Mouse (Mus musculus): ENCODE measurements around the gene Kank1. TPM values are rescaled to one million over a fixed set of nuclear protein-coding genes. Genes with fewer than 3 reads are reported as not detected.
"Not testable (repeated sequence)": the region's sequence is repeated elsewhere in the genome, so short reads cannot be mapped to it uniquely, and the experiment has no call there.

Gene Kank1
- polyA plus RNA-seq, 1 experiment from 2014 or later, result 23.5 TPM

DNA sequence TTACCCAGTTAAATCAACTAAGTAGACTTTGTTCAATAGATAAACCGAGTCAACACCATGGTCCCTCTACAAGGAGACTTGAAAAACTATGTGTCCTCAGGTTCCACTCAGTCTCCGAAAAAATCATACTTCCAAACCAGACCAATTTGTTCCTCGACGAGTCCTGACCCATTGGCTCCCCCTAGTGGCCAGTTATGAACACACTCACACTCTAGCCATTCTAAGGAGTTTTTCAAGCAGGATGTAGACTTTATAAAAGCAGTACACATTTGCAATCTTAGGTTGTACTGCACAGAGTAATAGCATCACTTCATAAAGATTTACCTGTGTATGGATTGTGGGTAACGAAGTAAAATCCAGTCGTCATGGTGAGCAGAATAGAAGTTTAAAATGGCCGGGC lies 208.3 kb downstream of the Kank1 start:
- Histone ChIP-seq H3K27me3 (replicated peaks; ENCODE audit: low read depth, poor library complexity, severe bottlenecking) (no peaks in the 10 kb centered on the region), H3K4me1 (no peaks in the 10 kb centered on the region), H3K27ac (replicated peaks) (no peak overlapping the region), H3K36me3 (replicated peaks) (no peaks in the 10 kb centered on the region), H3K4me3 (no peak overlapping the region), H3K9me3 (no peaks in the 10 kb centered on the region)
- DNase-seq (ENCODE audit: low spot score), result peak; percentile 74
- 25% methylated on average over 7 of the region's 7 CpGs for WGBS

DNA sequence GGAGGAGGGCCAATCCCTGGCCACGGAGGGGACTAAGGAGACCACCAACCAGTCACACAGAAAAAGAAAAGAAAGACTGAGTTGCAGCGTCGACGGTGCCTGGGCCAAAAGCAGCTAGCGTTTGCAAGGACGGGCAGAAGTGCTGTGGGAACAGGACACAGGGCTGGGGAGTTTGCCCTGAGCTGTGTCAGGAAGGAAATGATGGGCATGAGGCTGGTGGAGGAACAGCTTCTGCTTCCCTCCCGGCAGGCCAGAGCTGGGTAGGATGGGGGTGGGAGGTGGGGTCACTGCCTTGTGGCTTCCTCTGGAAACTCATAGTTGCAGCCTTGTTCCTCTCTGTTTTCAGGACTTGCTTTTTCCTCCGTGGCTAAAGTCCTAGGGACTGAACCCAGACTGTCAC lies 209.1 kb downstream of the Kank1 start:
- no peaks in the 10 kb centered on the region for H3K27me3 ChIP-seq (replicated peaks; ENCODE audit: low read depth, poor library complexity, severe bottlenecking)
- H3K27ac ChIP-seq (replicated peaks), result no peak overlapping the region
- no peaks in the 10 kb centered on the region for H3K4me1 ChIP-seq
- no peaks in the 10 kb centered on the region for H3K9me3 ChIP-seq
- no peak overlapping the region for H3K4me3 ChIP-seq
- 62% methylated on average over 8 of the region's 8 CpGs for whole genome bisulfite sequencing
- no peak for DNase-seq (ENCODE audit: low spot score)
- no peaks in the 10 kb centered on the region for H3K36me3 ChIP-seq (replicated peaks)

DNA sequence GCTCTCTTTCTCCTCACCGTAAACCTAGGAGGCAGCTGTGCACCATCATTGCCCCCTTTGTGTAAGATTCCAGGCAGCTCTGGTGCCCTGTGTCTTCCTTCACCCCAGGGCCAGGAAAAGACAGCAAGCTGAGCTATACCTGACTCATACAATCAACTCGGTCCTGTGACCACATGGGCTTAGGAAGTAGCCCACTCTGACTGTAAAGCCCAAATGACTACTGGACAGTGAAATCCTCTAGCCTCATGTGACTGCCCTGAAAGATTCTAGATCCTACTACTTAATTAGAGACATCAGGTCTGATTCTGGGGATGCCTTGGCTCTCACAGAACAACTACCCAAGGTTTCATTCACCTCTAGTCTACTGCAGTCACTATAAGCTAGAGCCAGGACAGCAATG lies 209.9 kb downstream of the Kank1 start:
- 74% methylated on average over 2 of the region's 2 CpGs for WGBS
- Histone ChIP-seq H3K4me3 (no peak overlapping the region), H3K4me1 (no peaks in the 10 kb centered on the region), H3K27ac (replicated peaks) (no peak overlapping the region), H3K36me3 (replicated peaks) (no peaks in the 10 kb centered on the region), H3K9me3 (no peaks in the 10 kb centered on the region), H3K27me3 (replicated peaks; ENCODE audit: low read depth, poor library complexity, severe bottlenecking) (no peaks in the 10 kb centered on the region)
- no peak for DNase-seq (ENCODE audit: low spot score)

DNA sequence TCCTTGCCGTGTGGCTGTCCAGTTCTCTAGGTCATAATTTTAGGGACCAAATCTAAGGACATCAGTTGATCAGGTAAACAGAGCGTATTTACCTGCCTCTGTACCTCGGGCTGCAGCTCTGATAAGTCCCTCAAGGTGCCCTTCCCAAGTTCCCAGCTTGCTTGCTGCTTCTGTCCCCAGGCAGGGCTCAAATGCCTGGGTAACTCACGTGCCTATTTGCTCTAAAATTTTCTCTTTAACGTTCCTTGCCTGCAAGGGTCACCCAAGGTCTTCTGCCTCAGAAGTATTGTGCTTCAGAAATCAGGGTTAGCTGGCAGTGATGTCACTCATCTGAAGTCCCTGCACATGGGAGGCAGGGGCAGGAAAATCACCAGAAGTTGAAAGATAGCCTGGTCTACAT lies 210.6 kb downstream of the Kank1 start:
- DNase-seq (ENCODE audit: low spot score), result no peak
- H3K27ac ChIP-seq (replicated peaks), result no peak overlapping the region
- H3K36me3 ChIP-seq (replicated peaks), result no peaks in the 10 kb centered on the region
- no peak overlapping the region for H3K4me3 ChIP-seq
- H3K9me3 ChIP-seq, result no peaks in the 10 kb centered on the region
- 55% methylated on average over 5 of the region's 5 CpGs for WGBS
- no peaks in the 10 kb centered on the region for H3K4me1 ChIP-seq
- H3K27me3 ChIP-seq (replicated peaks; ENCODE audit: low read depth, poor library complexity, severe bottlenecking), result no peaks in the 10 kb centered on the region

DNA sequence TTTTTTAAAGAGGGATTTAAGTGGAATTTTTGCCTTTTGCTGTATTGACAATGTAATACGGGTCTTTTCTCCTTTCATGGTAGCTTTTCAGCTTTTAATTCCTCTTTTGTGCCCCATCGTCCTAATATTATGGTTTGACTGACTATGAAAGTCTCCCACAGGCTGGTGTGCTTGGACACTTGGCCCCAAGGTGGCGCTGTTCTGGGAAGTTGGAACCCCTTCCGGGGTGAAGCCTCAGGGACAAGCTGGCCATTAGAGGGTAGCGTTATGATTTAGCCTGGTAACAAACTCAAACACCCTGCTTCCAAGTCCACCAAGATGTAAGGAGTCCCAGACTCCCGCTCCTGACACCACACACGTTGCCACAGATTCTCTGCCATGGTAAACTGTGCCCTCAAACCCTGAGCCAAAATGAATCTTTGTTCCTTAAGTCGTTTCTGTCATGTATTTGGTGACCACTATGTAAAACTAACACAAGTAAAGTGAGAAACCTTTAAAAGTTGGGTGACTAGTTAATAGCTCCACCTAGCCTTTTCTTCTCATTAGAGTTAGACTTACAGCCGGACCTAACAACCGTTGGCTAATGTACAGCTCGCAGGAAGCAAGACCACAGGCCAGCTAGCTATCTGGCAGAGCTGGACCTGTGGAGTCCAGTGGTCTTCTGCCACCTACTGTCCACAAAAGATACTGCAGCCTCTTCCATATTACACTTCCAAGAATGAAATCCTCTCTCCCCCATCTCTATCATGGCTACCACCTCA lies 214.3 kb downstream of the Kank1 start:
- DNase-seq (ENCODE audit: low spot score), result peak; percentile 62
- WGBS, result 51% methylated on average over 11 of the region's 11 CpGs
- H3K4me1 ChIP-seq, result no peaks in the 10 kb centered on the region
- no peaks in the 10 kb centered on the region for H3K27me3 ChIP-seq (replicated peaks; ENCODE audit: low read depth, poor library complexity, severe bottlenecking)
- H3K4me3 ChIP-seq, result no peak overlapping the region
- no peaks in the 10 kb centered on the region for H3K36me3 ChIP-seq (replicated peaks)
- H3K27ac ChIP-seq (replicated peaks), result no peak overlapping the region
- no peaks in the 10 kb centered on the region for H3K9me3 ChIP-seq

DNA sequence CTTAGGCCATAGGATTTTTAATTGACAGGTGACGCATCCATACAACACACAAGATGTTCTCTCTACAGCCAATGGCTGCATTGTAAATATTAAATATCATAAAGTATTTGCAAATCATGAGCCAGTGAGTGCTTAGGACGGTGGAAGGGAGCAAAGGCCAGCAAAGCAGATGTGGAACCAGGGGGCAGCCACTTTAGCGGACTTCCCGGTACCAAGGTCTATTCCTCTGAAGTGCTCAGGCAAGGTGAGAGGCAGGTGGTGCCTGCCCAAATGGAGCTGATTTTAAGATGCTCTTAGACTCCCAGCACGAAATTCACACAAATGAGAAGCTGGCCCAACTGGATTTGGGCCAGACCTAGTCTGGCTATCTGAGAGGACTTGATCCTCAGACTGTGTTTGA lies 216.4 kb downstream of the Kank1 start:
- WGBS, result 82% methylated on average over 5 of the region's 5 CpGs

DNA sequence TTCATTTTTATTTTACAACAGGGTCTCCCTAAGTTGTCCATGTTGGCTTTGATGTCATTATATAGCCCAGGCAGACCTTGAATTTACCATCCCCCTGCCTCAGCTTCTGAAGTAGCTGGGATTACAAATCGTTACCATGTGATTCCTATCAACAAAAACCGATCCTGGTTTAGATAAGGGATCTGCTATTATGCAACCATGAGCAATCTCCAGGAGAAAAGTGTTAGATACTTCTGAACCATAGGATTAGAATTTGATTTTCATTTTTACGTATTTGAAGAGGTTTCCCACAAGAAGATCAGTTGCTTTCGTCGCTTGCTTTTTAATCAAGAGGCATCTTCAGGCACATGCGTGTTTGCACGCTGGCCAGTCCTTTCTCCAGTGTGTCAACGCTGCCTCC lies 224.0 kb downstream of the Kank1 start:
- Histone ChIP-seq H3K9me3 (0 out of 2 replicates have a peak, but pooled peaks cover 6% of the 10 kb centered on the region), H3K36me3 (replicated peaks) (no peaks in the 10 kb centered on the region), H3K4me1 (no peaks in the 10 kb centered on the region), H3K27ac (replicated peaks) (no peak overlapping the region), H3K4me3 (no peak overlapping the region), H3K27me3 (replicated peaks; ENCODE audit: low read depth, poor library complexity, severe bottlenecking) (no peaks in the 10 kb centered on the region)
- no peak for DNase-seq (ENCODE audit: low spot score)
- WGBS, result 93% methylated on average over 8 of the region's 8 CpGs

More for the DNA sequence above, 216.4 kb downstream of the Kank1 start:
- no peaks in the 10 kb centered on the region for H3K4me1 ChIP-seq
- H3K27me3 ChIP-seq (replicated peaks; ENCODE audit: low read depth, poor library complexity, severe bottlenecking), result no peaks in the 10 kb centered on the region
- no peaks in the 10 kb centered on the region for H3K36me3 ChIP-seq (replicated peaks)
- H3K9me3 ChIP-seq, result 0 out of 2 replicates have a peak, but pooled peaks cover 4% of the 10 kb centered on the region
- H3K4me3 ChIP-seq, result no peak overlapping the region
- no peak for DNase-seq (ENCODE audit: low spot score)
- no peak overlapping the region for H3K27ac ChIP-seq (replicated peaks)

DNA sequence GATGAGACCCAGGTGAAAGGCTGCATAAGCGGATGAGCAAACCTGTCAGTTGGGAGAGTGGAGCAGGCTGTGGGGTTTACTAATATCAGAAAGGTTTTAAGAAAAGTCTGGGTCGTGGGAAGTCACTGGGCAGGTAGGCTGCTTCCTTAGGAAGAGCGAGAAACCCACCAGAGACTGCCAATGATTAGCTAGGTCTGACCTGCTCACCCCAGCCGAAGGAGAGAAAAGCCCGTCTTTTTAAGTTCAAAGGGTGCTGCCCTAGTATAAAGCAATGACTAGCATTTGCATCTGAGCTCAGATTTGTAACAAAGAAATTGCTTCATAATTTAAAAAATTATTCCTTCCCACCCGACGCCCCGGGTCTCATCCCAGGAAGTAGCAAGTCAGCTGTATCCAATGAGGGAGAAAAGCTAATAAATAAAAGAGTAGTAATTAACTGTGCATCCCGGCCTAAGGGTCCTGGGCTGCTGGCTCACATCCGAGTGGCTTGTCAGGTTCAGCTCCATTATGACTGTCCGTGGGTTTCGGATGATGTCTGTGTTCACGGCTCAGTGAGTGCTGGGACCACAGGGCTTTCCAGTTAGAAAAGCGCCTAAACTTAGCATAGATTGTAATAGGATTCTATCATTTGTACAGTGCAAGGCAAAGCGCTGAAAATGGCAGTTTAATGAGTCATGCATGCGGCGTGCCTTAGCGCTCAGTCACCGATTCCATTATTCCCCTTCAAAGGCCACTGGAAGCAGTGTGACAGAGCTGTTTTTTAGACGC lies 225.0 kb downstream of the Kank1 start:
- 78% methylated on average over 20 of the region's 20 CpGs for WGBS
- no peak for DNase-seq (ENCODE audit: low spot score)
- H3K9me3 ChIP-seq, result 0 out of 2 replicates have a peak, but pooled peaks cover 6% of the 10 kb centered on the region
- no peak overlapping the region for H3K4me3 ChIP-seq
- H3K36me3 ChIP-seq (replicated peaks), result no peaks in the 10 kb centered on the region
- H3K27me3 ChIP-seq (replicated peaks; ENCODE audit: low read depth, poor library complexity, severe bottlenecking), result no peaks in the 10 kb centered on the region
- H3K4me1 ChIP-seq, result no peaks in the 10 kb centered on the region
- no peak overlapping the region for H3K27ac ChIP-seq (replicated peaks)

DNA sequence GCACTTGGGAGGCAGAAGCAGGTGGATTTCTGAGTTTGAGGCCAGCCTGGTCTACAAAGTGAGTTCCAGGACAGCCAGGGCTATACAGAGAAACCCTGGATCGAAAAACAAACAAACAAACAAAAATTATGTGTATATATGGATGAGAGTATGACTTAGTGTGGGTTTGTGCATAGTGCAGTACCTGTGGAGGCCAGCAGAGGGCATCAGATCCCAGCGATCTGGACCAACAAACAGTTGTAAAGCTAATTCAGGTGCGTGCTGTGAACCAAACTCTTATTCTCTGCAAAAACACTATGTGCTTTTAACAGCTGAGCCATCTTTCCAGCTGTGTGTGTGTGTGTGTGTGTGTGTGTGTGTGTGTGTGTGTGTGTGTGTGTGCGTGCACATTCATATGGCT lies 239.0 kb downstream of the Kank1 start:
- not testable (repeated sequence) for H3K4me1 ChIP-seq; H3K4me3 ChIP-seq; H3K36me3 ChIP-seq (replicated peaks); DNase-seq (ENCODE audit: low spot score); H3K27ac ChIP-seq (replicated peaks); H3K27me3 ChIP-seq (replicated peaks; ENCODE audit: low read depth, poor library complexity, severe bottlenecking)
- WGBS, result 62% methylated on average over 4 of the region's 4 CpGs
- peaks cover 15% of the 10 kb centered on the region; the same call in 1 of the 2 replicates for H3K9me3 ChIP-seq

DNA sequence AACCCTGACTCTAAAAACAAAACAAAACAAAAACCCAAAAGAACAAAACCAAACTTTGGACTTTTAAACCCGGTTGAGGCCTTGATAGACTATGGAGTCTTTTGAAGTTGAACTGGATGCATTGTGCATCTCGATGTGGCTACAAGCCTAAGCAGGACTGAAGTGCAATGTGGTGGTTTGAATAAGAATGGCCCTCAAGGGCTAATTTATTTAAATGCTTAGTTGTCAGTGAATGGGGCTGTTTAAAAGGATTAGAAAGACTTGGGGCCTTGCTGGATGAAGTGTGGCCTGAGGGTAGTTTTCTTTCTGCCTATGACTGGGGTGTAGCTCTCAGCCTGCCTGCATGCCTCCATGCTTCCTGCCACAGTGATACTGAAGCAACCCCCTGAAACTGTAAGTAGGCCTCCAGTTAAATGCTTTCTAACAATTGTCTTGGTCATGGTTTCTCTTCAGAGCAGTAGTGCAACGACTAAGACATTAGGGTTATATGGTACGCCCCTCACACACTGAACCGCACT lies 242.4 kb downstream of the Kank1 start:
- H3K4me1 ChIP-seq, result no peaks in the 10 kb centered on the region
- no peaks in the 10 kb centered on the region for H3K36me3 ChIP-seq (replicated peaks)
- H3K9me3 ChIP-seq, result peaks cover 7% of the 10 kb centered on the region; the same call in 1 of the 2 replicates
- H3K27ac ChIP-seq (replicated peaks), result no peak overlapping the region
- 76% methylated on average over 5 of the region's 5 CpGs for WGBS
- DNase-seq (ENCODE audit: low spot score), result no peak
- no peaks in the 10 kb centered on the region for H3K27me3 ChIP-seq (replicated peaks; ENCODE audit: low read depth, poor library complexity, severe bottlenecking)
- H3K4me3 ChIP-seq, result no peak overlapping the region

DNA sequence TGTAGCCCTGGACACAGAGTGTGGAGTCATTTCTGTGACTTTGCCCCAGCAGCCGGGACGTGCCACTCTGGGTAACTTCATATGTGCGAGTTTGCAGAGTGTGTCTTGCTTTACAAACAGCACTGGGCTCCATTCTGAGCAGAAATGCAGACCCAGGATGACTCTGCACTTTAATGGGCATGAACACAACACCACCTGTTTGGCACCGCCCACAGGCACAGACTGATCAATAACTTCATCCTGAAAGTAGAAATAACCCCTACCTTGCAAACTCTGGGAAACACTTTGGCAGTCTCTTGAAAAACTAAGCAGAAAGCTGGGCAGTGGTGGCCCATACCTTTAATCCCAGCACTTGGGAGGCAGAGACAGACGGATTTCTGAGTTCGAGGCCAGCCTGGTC lies 244.0 kb downstream of the Kank1 start:
- Histone ChIP-seq H3K4me1 (no peaks in the 10 kb centered on the region), H3K27me3 (replicated peaks; ENCODE audit: low read depth, poor library complexity, severe bottlenecking) (peaks cover 10% of the 10 kb centered on the region), H3K9me3 (peaks cover 6% of the 10 kb centered on the region; the same call in 1 of the 2 replicates), H3K36me3 (replicated peaks) (no peaks in the 10 kb centered on the region), H3K27ac (replicated peaks) (no peak overlapping the region), H3K4me3 (no peak overlapping the region)
- DNase-seq (ENCODE audit: low spot score), result no peak
- 86% methylated on average over 6 of the region's 6 CpGs for WGBS

All from embryonic facial prominence, embryonic 10.5 days (tissue).